Mouse (Mus musculus): ENCODE measurements at regions not wholly inside any gene's neighbourhood (a gene's known extent, or its start where the extent isn't known, plus 50 kb on each side); places are given as distances from the start of the nearest gene placed in this dataset.

GRCm38 (mm10) chr3:119894035-119894434 is 109.8 kb upstream of the Ptbp2 start:
- DNase-seq (ENCODE audit: inconsistent age in 2 of 2, low spot score in 1 of 2) = peak; percentile 12 to 58

GRCm38 (mm10) chr3:119893165-119893910 is 109.1 kb upstream of the Ptbp2 start:
- DNase-seq (ENCODE audit: inconsistent age in 2 of 2, low spot score in 1 of 2) = peak; percentile 13 to 65

GRCm38 (mm10) chr3:119892533-119893164 is 108.4 kb upstream of the Ptbp2 start:
- DNase-seq (ENCODE audit: inconsistent age in 2 of 2, low spot score in 1 of 2) = no peak

GRCm38 (mm10) chr3:119890911-119891310 is 106.6 kb upstream of the Ptbp2 start:
- DNase-seq (ENCODE audit: inconsistent age in 2 of 2, low spot score in 1 of 2) = peak in 1 of 2 experiments; percentile 43

GRCm38 (mm10) chr3:119888487-119888886 is 104.2 kb upstream of the Ptbp2 start:
- no peak for DNase-seq (ENCODE audit: inconsistent age in 2 of 2, low spot score in 1 of 2)

GRCm38 (mm10) chr3:119876395-119876794 is 92.1 kb upstream of the Ptbp2 start:
- DNase-seq (ENCODE audit: inconsistent age in 2 of 2, low spot score in 1 of 2) = no peak

GRCm38 (mm10) chr3:119875061-119875460 is 90.8 kb upstream of the Ptbp2 start:
- DNase-seq (ENCODE audit: inconsistent age in 2 of 2, low spot score in 1 of 2) = no peak

- no peak for DNase-seq (ENCODE audit: inconsistent age in 2 of 2, low spot score in 1 of 2)
Measured at GRCm38 (mm10) chr3:119862194-119862957, 78.1 kb upstream of the Ptbp2 start.

Measured in adrenal gland, adult (tissue).